Mouse (Mus musculus): ENCODE data around the gene Hadh. TPM values are rescaled to one million over a fixed set of nuclear protein-coding genes. Genes with fewer than 3 reads are reported as not detected.

The Hadh gene
- polyA plus RNA-seq, 1 experiment, result 70.7 TPM

DNA sequence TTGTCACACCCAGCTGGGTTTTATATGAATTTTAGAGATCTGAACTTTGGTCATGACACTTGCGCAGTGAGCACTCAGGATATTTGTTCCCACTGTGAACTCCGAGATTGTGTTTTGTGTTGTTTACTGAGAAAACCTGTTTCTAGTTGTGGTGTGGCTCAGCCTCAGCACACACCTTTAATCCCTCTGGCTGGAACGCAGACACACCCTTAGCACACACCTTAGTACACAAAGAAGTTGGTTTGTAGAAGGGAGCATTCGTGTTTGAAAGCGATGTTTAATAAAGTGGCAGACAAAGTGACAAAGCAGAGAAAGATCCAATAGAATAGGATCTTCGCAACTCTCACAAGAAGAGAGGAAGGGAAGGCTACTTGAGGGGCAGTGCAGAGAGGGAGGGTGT is 11.5 kb downstream of the Hadh start:
- Histone ChIP-seq H3K4me3 (no peak overlapping the region), H3K79me2 (ENCODE audit: control insufficient read depth, insufficient read depth) (no peaks in the 10 kb centered on the region), H3K27me3 (ENCODE audit: control insufficient read depth, insufficient read depth, insufficient read length) (no peaks in the 10 kb centered on the region), H3K4me2 (ENCODE audit: low read depth) (no peak overlapping the region), H3K36me3 (ENCODE audit: control insufficient read depth, insufficient read depth) (no peaks in the 10 kb centered on the region), H3ac (ENCODE audit: control insufficient read depth, insufficient read length) (no peak overlapping the region)
- no peak for TF ChIP-seq REST (IDR thresholded peaks at IDR 0.05; ENCODE audit: insufficient read depth, insufficient read length)
- TF ChIP-seq TCF12 (IDR thresholded peaks at IDR 0.05; ENCODE audit: insufficient read depth, poor library complexity, severe bottlenecking), result no peak
- no peak for TF ChIP-seq CEBPB (IDR thresholded peaks at IDR 0.05; ENCODE audit: insufficient read depth, poor library complexity, severe bottlenecking)
- no peak for TF ChIP-seq E2F4 (IDR thresholded peaks at IDR 0.05; ENCODE audit: insufficient read depth)

DNA sequence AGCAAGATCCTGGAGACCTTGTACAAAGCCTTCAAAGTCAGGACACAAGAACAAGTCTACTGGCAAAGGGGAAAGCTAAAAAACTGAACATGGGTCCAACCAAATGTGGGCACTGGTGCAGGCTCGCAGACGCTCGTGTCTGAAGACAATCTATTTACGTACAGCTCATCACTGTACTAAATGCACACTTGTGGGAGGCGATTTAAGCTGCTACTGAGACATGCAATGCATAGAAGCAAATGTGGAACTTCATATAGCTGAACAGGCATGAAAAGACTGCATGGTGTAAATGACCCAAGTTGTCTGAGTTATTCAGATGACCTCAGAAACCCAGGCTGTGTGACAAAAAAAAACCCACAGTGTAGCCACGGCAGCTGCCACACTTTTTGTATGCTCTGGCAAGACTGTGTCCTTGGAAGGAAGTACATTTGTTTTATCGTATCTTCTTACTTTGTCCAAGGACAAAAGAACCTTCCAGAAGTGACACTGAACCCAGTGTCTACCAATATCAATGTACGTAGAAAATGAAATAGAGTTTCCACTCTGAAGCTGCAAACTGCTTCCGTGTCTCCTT is 12.4 kb downstream of the Hadh start:
- no peak overlapping the region for H3K4me3 ChIP-seq
- H3K4me2 ChIP-seq (ENCODE audit: low read depth), result no peak overlapping the region
- H3K27me3 ChIP-seq (ENCODE audit: control insufficient read depth, insufficient read depth, insufficient read length), result no peaks in the 10 kb centered on the region
- no peak overlapping the region for H3ac ChIP-seq (ENCODE audit: control insufficient read depth, insufficient read length)
- no peak for TF ChIP-seq E2F4 (IDR thresholded peaks at IDR 0.05; ENCODE audit: insufficient read depth)
- TF ChIP-seq USF1 (IDR thresholded peaks at IDR 0.05; ENCODE audit: low read depth), result no peak
- no peaks in the 10 kb centered on the region for H3K36me3 ChIP-seq (ENCODE audit: control insufficient read depth, insufficient read depth)
- H3K79me2 ChIP-seq (ENCODE audit: control insufficient read depth, insufficient read depth), result no peaks in the 10 kb centered on the region

DNA sequence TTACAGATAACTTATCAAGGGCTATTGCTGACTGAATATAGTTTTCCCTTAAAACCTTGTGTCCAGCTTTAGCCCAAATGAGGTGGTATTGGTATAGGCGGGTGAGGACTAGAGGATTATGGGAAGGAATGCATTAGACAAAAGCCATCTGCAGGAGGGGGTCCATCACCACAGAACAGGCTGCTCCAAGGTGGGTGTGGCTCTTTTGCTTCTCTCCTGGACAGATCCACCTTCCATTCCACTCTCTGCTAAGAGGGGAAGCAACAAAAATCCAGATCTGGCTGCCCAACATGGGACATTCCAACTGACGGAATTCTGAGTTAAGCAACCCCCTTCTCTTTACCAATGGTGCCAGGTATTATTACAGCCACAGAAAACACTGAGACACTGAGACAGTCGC is 13.0 kb downstream of the Hadh start:
- Histone ChIP-seq H3ac (ENCODE audit: control insufficient read depth, insufficient read length) (no peak overlapping the region), H3K79me2 (ENCODE audit: control insufficient read depth, insufficient read depth) (no peaks in the 10 kb centered on the region), H3K36me3 (ENCODE audit: control insufficient read depth, insufficient read depth) (no peaks in the 10 kb centered on the region), H3K27me3 (ENCODE audit: control insufficient read depth, insufficient read depth, insufficient read length) (no peaks in the 10 kb centered on the region), H3K4me2 (ENCODE audit: low read depth) (no peak overlapping the region), H3K4me3 (no peak overlapping the region)
- TF ChIP-seq POLR2AphosphoS2 (IDR thresholded peaks at IDR 0.05; ENCODE audit: insufficient read length, low read depth), result no peak

DNA sequence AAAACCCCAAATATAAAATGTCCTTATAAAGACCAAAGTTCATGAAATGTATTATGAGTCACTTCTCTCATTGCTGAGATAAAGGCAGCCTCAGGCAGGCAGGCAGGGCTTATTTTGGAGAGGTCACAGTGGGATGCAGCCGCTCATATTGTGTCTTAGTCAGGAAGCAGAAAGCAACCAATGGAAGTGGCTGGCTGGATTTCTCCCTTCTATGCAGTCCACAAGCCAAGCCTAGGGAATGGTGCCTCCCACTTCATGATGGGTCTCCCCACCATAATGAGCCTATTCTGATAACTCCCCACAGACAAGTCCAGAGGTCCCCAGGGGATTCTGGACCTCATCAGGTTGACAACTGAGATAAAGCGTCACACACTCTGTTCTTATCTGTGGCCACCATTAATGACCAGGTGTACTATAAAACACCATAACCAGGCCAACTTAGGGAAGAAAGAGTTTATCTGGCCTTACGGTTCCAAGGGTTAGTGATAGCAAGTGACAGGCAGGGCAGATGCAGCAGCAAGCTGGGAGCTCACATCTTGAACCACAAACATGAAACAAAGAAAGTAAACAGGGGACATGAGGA is 16.4 kb downstream of the Hadh start:
- no peak for TF ChIP-seq TCF12 (IDR thresholded peaks at IDR 0.05; ENCODE audit: insufficient read depth, poor library complexity, severe bottlenecking)
- no peak for TF ChIP-seq MAX (IDR thresholded peaks at IDR 0.05; ENCODE audit: low read depth)
- no peak for TF ChIP-seq CEBPB (IDR thresholded peaks at IDR 0.05; ENCODE audit: insufficient read depth, poor library complexity, severe bottlenecking)
- no peak for TF ChIP-seq POLR2A (IDR thresholded peaks at IDR 0.05; ENCODE audit: insufficient read length, low read depth)
- no peak for TF ChIP-seq POLR2AphosphoS2 (IDR thresholded peaks at IDR 0.05; ENCODE audit: insufficient read length, low read depth)
- TF ChIP-seq MYOG (IDR thresholded peaks at IDR 0.05; ENCODE audit: control insufficient read depth in 1 of 3, insufficient read depth in 1 of 3, insufficient read length in 2 of 3, low read depth in 2 of 3), result no peak
- no peak for TF ChIP-seq MYOD1 (IDR thresholded peaks at IDR 0.05; ENCODE audit: control insufficient read depth in 1 of 3, insufficient read length in 2 of 3, low read depth in 2 of 3)
- TF ChIP-seq TCF3 (IDR thresholded peaks at IDR 0.05; ENCODE audit: insufficient read length, low read depth), result no peak
- no peak for TF ChIP-seq SRF (IDR thresholded peaks at IDR 0.05; ENCODE audit: control insufficient read depth, insufficient read length, low read depth)
- TF ChIP-seq E2F4 (IDR thresholded peaks at IDR 0.05; ENCODE audit: insufficient read depth), result no peak
- no peak for TF ChIP-seq REST (IDR thresholded peaks at IDR 0.05; ENCODE audit: insufficient read depth, insufficient read length)
- no peak for TF ChIP-seq USF1 (IDR thresholded peaks at IDR 0.05; ENCODE audit: low read depth)
- Histone ChIP-seq H3K4me2 (ENCODE audit: low read depth) (no peak overlapping the region), H3K79me2 (ENCODE audit: control insufficient read depth, insufficient read depth) (no peaks in the 10 kb centered on the region), H3ac (ENCODE audit: control insufficient read depth, insufficient read length) (no peak overlapping the region), H3K4me3 (no peak overlapping the region), H3K36me3 (ENCODE audit: control insufficient read depth, insufficient read depth) (no peaks in the 10 kb centered on the region), H3K27me3 (ENCODE audit: control insufficient read depth, insufficient read depth, insufficient read length) (no peaks in the 10 kb centered on the region)

GRCm38 (mm10) chr3:131254991-131255390 is 16.9 kb downstream of the Hadh start:
- no peaks in the 10 kb centered on the region for H3K27me3 ChIP-seq (ENCODE audit: control insufficient read depth, insufficient read depth, insufficient read length)
- H3K4me3 ChIP-seq, result no peak overlapping the region
- no peaks in the 10 kb centered on the region for H3K36me3 ChIP-seq (ENCODE audit: control insufficient read depth, insufficient read depth)
- H3ac ChIP-seq (ENCODE audit: control insufficient read depth, insufficient read length), result no peak overlapping the region
- no peaks in the 10 kb centered on the region for H3K79me2 ChIP-seq (ENCODE audit: control insufficient read depth, insufficient read depth)
- no peak overlapping the region for H3K4me2 ChIP-seq (ENCODE audit: low read depth)
- TF ChIP-seq MYOD1 (IDR thresholded peaks at IDR 0.05; ENCODE audit: control insufficient read depth in 1 of 3, insufficient read length in 2 of 3, low read depth in 2 of 3), result no peak
- TF ChIP-seq TCF12 (IDR thresholded peaks at IDR 0.05; ENCODE audit: insufficient read depth, poor library complexity, severe bottlenecking), result no peak
- no peak for TF ChIP-seq SRF (IDR thresholded peaks at IDR 0.05; ENCODE audit: control insufficient read depth, insufficient read length, low read depth)
- TF ChIP-seq E2F4 (IDR thresholded peaks at IDR 0.05; ENCODE audit: insufficient read depth), result no peak
- no peak for TF ChIP-seq MAX (IDR thresholded peaks at IDR 0.05; ENCODE audit: low read depth)
- TF ChIP-seq POLR2AphosphoS2 (IDR thresholded peaks at IDR 0.05; ENCODE audit: insufficient read length, low read depth), result no peak
- TF ChIP-seq POLR2A (IDR thresholded peaks at IDR 0.05; ENCODE audit: insufficient read length, low read depth), result no peak
- no peak for TF ChIP-seq CEBPB (IDR thresholded peaks at IDR 0.05; ENCODE audit: insufficient read depth, poor library complexity, severe bottlenecking)
- no peak for TF ChIP-seq REST (IDR thresholded peaks at IDR 0.05; ENCODE audit: insufficient read depth, insufficient read length)
- no peak for TF ChIP-seq TCF3 (IDR thresholded peaks at IDR 0.05; ENCODE audit: insufficient read length, low read depth)
- TF ChIP-seq MYOG (IDR thresholded peaks at IDR 0.05; ENCODE audit: control insufficient read depth in 1 of 3, insufficient read depth in 1 of 3, insufficient read length in 2 of 3, low read depth in 2 of 3), result no peak
- TF ChIP-seq USF1 (IDR thresholded peaks at IDR 0.05; ENCODE audit: low read depth), result no peak

Measured in myocyte (in vitro differentiated cells).